Mouse (Mus musculus): ENCODE measurements around the gene F2. TPM values are rescaled to one million over a fixed set of nuclear protein-coding genes. Genes with fewer than 3 reads are reported as not detected.
A peak's percentile ranks its signal among the peaks of the same experiment; 100 is the strongest.

Gene F2
- polyA plus RNA-seq, 1 experiment, result 0.62 TPM

- H3K4me1 ChIP-seq (replicated peaks; ENCODE audit: control insufficient read depth, insufficient read depth, low read length), result peaks cover 34% of the 10 kb centered on the region
- WGBS, result under 1% methylated on average over 44 of the region's 44 CpGs
- peak within 1 kb of the TSS; percentile 84 for H3K27ac ChIP-seq (ENCODE audit: control insufficient read depth, insufficient read depth, low read length)
- no peaks in the 10 kb centered on the region for H3K27me3 ChIP-seq (ENCODE audit: control insufficient read depth, insufficient read depth, low read length)
- peak; percentile 96 for DNase-seq
- TF ChIP-seq CTCF (IDR thresholded peaks at IDR 0.05; ENCODE audit: borderline replicate concordance, control insufficient read depth, extremely low read depth, insufficient read depth, low read length, poor library complexity), result no peak
- peak; percentile 60 for TF ChIP-seq POLR2A (IDR thresholded peaks at IDR 0.05; ENCODE audit: control insufficient read depth, extremely low read depth, insufficient read depth, low read length, poor library complexity)
- peaks cover 22% of the 10 kb centered on the region for H3K36me3 ChIP-seq (ENCODE audit: control insufficient read depth, insufficient read depth, low read length)
- H3K4me3 ChIP-seq (ENCODE audit: control insufficient read depth, insufficient read depth, low read length), result peak within 1 kb of the TSS; percentile 95
Observed at GRCm38 (mm10) chr2:91649553-91650359, 13.5 kb upstream of the F2 start, which contains the start of the genes Zfp408 and Arhgap1. Zfp408 (minus strand) TSS chr2:91649791. Arhgap1 (plus strand) TSS chr2:91649860.

- TF ChIP-seq CTCF (IDR thresholded peaks at IDR 0.05; ENCODE audit: borderline replicate concordance, control insufficient read depth, extremely low read depth, insufficient read depth, low read length, poor library complexity) (no peak), POLR2A (IDR thresholded peaks at IDR 0.05; ENCODE audit: control insufficient read depth, extremely low read depth, insufficient read depth, low read length, poor library complexity) (no peak)
- peaks cover 16% of the 10 kb centered on the region for H3K36me3 ChIP-seq (ENCODE audit: control insufficient read depth, insufficient read depth, low read length)
- H3K4me1 ChIP-seq (replicated peaks; ENCODE audit: control insufficient read depth, insufficient read depth, low read length), result peaks cover 40% of the 10 kb centered on the region
- under 1% methylated on average over 15 of the region's 15 CpGs for WGBS
- DNase-seq, result peak; percentile 37
- peak overlapping the region; percentile 95 for H3K4me3 ChIP-seq (ENCODE audit: control insufficient read depth, insufficient read depth, low read length)
- peak overlapping the region; percentile 84 for H3K27ac ChIP-seq (ENCODE audit: control insufficient read depth, insufficient read depth, low read length)
- no peaks in the 10 kb centered on the region for H3K27me3 ChIP-seq (ENCODE audit: control insufficient read depth, insufficient read depth, low read length)
Observed at GRCm38 (mm10) chr2:91649152-91649551, 12.9 kb upstream of the F2 start.

GRCm38 (mm10) chr2:91646733-91647132 is 10.5 kb upstream of the F2 start:
- TF ChIP-seq CTCF (IDR thresholded peaks at IDR 0.05; ENCODE audit: borderline replicate concordance, control insufficient read depth, extremely low read depth, insufficient read depth, low read length, poor library complexity), result no peak
- TF ChIP-seq POLR2A (IDR thresholded peaks at IDR 0.05; ENCODE audit: control insufficient read depth, extremely low read depth, insufficient read depth, low read length, poor library complexity), result no peak
- Histone ChIP-seq H3K4me1 (replicated peaks; ENCODE audit: control insufficient read depth, insufficient read depth, low read length) (peaks cover 58% of the 10 kb centered on the region), H3K4me3 (ENCODE audit: control insufficient read depth, insufficient read depth, low read length) (no peak overlapping the region), H3K27ac (ENCODE audit: control insufficient read depth, insufficient read depth, low read length) (peak overlapping the region; percentile 96), H3K36me3 (ENCODE audit: control insufficient read depth, insufficient read depth, low read length) (peaks cover 13% of the 10 kb centered on the region), H3K27me3 (ENCODE audit: control insufficient read depth, insufficient read depth, low read length) (no peaks in the 10 kb centered on the region)
- WGBS, result 53% methylated on average over 1 of the region's 1 CpGs
- peak; percentile 69 for DNase-seq

GRCm38 (mm10) chr2:91645811-91646210 is 9.6 kb upstream of the F2 start:
- Histone ChIP-seq H3K4me1 (replicated peaks; ENCODE audit: control insufficient read depth, insufficient read depth, low read length) (peaks cover 56% of the 10 kb centered on the region), H3K4me3 (ENCODE audit: control insufficient read depth, insufficient read depth, low read length) (0 out of 2 replicates have a peak overlapping the region, but pooled peaks have one; percentile 4), H3K27ac (ENCODE audit: control insufficient read depth, insufficient read depth, low read length) (peak overlapping the region; percentile 96), H3K36me3 (ENCODE audit: control insufficient read depth, insufficient read depth, low read length) (peaks cover 13% of the 10 kb centered on the region), H3K27me3 (ENCODE audit: control insufficient read depth, insufficient read depth, low read length) (no peaks in the 10 kb centered on the region)
- WGBS, result 6% methylated on average over 11 of the region's 11 CpGs
- DNase-seq, result peak; percentile 78
- TF ChIP-seq POLR2A (IDR thresholded peaks at IDR 0.05; ENCODE audit: control insufficient read depth, extremely low read depth, insufficient read depth, low read length, poor library complexity) (no peak; the same call in none of the 2 replicates), CTCF (IDR thresholded peaks at IDR 0.05; ENCODE audit: borderline replicate concordance, control insufficient read depth, extremely low read depth, insufficient read depth, low read length, poor library complexity) (0 out of 2 replicates have a peak, but pooled peaks have one; percentile 38)

GRCm38 (mm10) chr2:91645354-91645753 is 9.1 kb upstream of the F2 start:
- peaks cover 13% of the 10 kb centered on the region for H3K36me3 ChIP-seq (ENCODE audit: control insufficient read depth, insufficient read depth, low read length)
- H3K27ac ChIP-seq (ENCODE audit: control insufficient read depth, insufficient read depth, low read length), result peak overlapping the region; percentile 96
- 0 out of 2 replicates have a peak overlapping the region, but pooled peaks have one; percentile 4 for H3K4me3 ChIP-seq (ENCODE audit: control insufficient read depth, insufficient read depth, low read length)
- peak; percentile 46 for DNase-seq
- no peaks in the 10 kb centered on the region for H3K27me3 ChIP-seq (ENCODE audit: control insufficient read depth, insufficient read depth, low read length)
- peaks cover 59% of the 10 kb centered on the region for H3K4me1 ChIP-seq (replicated peaks; ENCODE audit: control insufficient read depth, insufficient read depth, low read length)
- TF ChIP-seq POLR2A (IDR thresholded peaks at IDR 0.05; ENCODE audit: control insufficient read depth, extremely low read depth, insufficient read depth, low read length, poor library complexity) (no peak; the same call in 1 of the 2 replicates), CTCF (IDR thresholded peaks at IDR 0.05; ENCODE audit: borderline replicate concordance, control insufficient read depth, extremely low read depth, insufficient read depth, low read length, poor library complexity) (no peak)
- WGBS, result 73% methylated on average over 15 of the region's 15 CpGs

- H3K27me3 ChIP-seq (ENCODE audit: control insufficient read depth, insufficient read depth, low read length), result no peaks in the 10 kb centered on the region
- H3K4me3 ChIP-seq (ENCODE audit: control insufficient read depth, insufficient read depth, low read length), result no peak overlapping the region
- TF ChIP-seq CTCF (IDR thresholded peaks at IDR 0.05; ENCODE audit: borderline replicate concordance, control insufficient read depth, extremely low read depth, insufficient read depth, low read length, poor library complexity) (no peak), POLR2A (IDR thresholded peaks at IDR 0.05; ENCODE audit: control insufficient read depth, extremely low read depth, insufficient read depth, low read length, poor library complexity) (no peak)
- peaks cover 13% of the 10 kb centered on the region for H3K36me3 ChIP-seq (ENCODE audit: control insufficient read depth, insufficient read depth, low read length)
- peaks cover 66% of the 10 kb centered on the region for H3K4me1 ChIP-seq (replicated peaks; ENCODE audit: control insufficient read depth, insufficient read depth, low read length)
- H3K27ac ChIP-seq (ENCODE audit: control insufficient read depth, insufficient read depth, low read length), result peak overlapping the region; percentile 96
- no peak for DNase-seq
- 77% methylated on average over 11 of the region's 11 CpGs for WGBS
Observed at GRCm38 (mm10) chr2:91644021-91644420, 7.8 kb upstream of the F2 start.
